Mouse (Mus musculus): Measurements from ENCODE around the gene Tacc2. TPM values are rescaled to one million over a fixed set of nuclear protein-coding genes. Genes with fewer than 3 reads are reported as not detected.
A peak's percentile ranks its signal among the peaks of the same experiment; 100 is the strongest.

Tacc2 gene
- polyA plus RNA-seq, 1 experiment from 2014 or later: 43.2 TPM

DNA sequence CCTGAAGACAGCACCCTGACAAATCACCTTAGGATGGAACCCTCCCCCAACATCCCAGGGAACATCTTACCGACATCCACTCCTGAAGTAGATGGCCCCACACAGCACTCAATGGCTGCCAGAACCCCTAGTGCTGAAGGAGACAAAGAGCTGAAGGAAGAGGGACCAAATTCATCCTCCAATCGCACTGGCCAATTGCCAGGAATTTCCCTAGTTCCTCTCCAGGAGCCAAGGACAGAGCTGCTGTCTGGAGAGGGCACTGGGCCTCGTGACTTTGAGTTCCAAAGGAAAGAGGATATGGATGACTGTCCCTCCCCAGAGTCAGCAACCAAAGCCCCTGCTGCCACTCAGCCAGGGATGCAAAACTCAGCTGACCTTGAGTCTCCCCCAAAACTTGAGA lies 44.7 kb downstream of the Tacc2 start:
- Histone ChIP-seq H3K9ac (no peak overlapping the region), H3K27ac (no peak overlapping the region), H3K4me3 (no peak overlapping the region), H3K4me2 (no peak overlapping the region), H3K27me3 (peaks cover 5% of the 10 kb centered on the region; the same call in 1 of the 2 replicates), H3K4me1 (replicated peaks) (peaks cover 23% of the 10 kb centered on the region), H3K9me3 (replicated peaks) (no peaks in the 10 kb centered on the region), H3K36me3 (no peaks in the 10 kb centered on the region)
- ATAC-seq (replicated peaks; ENCODE audit: insufficient number of reproducible peaks, insufficient read depth, low FRiP score, low read depth): no peak
- WGBS: 39% methylated on average over 3 of the region's 3 CpGs

DNA sequence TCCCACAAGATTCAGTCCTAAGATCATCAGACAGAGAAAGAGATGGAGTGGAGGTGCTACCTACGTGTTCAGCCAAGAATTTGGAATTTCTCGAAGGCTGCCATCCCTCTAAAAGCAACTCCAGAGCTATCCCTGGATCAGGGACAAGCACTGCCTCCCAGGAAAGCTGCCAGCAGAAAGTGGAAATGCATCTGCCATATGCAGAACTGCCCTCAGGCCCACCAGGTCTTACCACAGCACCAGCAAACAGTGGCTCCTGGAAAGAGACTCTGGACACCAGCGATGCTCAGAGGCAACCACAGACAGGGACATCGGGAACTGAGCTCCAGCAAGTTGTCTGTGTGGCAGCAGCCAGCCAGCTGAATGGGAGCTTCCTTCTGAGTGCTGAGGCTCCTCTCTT lies 45.1 kb downstream of the Tacc2 start:
- Histone ChIP-seq H3K4me1 (replicated peaks) (peaks cover 23% of the 10 kb centered on the region), H3K36me3 (no peaks in the 10 kb centered on the region), H3K9ac (no peak overlapping the region), H3K9me3 (replicated peaks) (no peaks in the 10 kb centered on the region), H3K27me3 (peaks cover 5% of the 10 kb centered on the region; the same call in 1 of the 2 replicates), H3K27ac (no peak overlapping the region), H3K4me2 (no peak overlapping the region), H3K4me3 (no peak overlapping the region)
- WGBS: 68% methylated on average over 4 of the region's 4 CpGs
- no peak for ATAC-seq (replicated peaks; ENCODE audit: insufficient number of reproducible peaks, insufficient read depth, low FRiP score, low read depth)

DNA sequence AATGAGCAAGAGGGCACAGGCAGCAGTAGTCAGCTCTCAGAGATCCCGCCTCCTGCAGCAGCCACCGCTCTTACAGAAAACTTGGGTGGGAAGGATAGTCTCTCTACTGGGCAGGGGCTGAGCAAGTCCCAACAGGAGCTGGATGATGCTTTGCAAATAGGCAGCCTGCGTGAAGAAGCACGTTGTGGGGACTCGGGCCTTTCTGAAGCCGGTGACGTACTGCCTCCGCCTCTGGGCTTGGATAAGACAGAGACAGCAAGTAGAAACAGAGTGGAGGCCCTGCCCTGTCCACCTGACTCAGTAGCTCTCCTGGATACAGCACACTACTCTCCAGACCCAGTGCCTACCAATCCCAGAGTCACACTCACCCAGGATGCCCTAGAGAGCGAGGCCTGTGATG lies 47.1 kb downstream of the Tacc2 start:
- H3K4me1 ChIP-seq (replicated peaks): peaks cover 34% of the 10 kb centered on the region
- H3K27me3 ChIP-seq: peaks cover 5% of the 10 kb centered on the region; the same call in 1 of the 2 replicates
- WGBS: 92% methylated on average over 9 of the region's 9 CpGs
- ATAC-seq (replicated peaks; ENCODE audit: insufficient number of reproducible peaks, insufficient read depth, low FRiP score, low read depth): no peak
- no peaks in the 10 kb centered on the region for H3K9me3 ChIP-seq (replicated peaks)
- H3K9ac ChIP-seq: no peak overlapping the region
- no peak overlapping the region for H3K4me3 ChIP-seq
- H3K4me2 ChIP-seq: no peak overlapping the region
- no peak overlapping the region for H3K27ac ChIP-seq
- no peaks in the 10 kb centered on the region for H3K36me3 ChIP-seq

DNA sequence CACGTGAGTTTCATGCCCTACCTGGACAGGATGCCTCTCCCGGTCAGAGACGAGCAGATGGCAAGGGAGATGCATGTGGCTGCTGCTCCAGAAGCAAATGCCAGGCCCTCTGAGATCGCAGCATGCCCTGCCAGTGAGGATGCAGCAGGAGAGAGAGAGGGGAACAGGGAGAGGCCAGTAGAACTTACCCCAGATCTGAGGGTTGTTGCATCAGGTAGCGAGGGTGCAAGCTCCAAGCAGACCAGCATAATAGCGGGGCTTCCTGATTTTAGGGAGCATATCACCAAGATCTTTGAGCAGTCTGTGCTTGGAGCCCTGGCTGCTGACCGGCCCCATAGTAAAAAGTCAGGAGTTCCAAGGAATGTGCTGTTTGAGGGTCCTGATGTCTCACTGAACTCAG lies 48.1 kb downstream of the Tacc2 start:
- H3K4me1 ChIP-seq (replicated peaks): peaks cover 39% of the 10 kb centered on the region
- 87% methylated on average over 7 of the region's 7 CpGs for WGBS
- no peak overlapping the region for H3K4me3 ChIP-seq
- H3K27me3 ChIP-seq: peaks cover 5% of the 10 kb centered on the region; the same call in 1 of the 2 replicates
- ATAC-seq (replicated peaks; ENCODE audit: insufficient number of reproducible peaks, insufficient read depth, low FRiP score, low read depth): no peak
- 0 out of 2 replicates have a peak overlapping the region, but pooled peaks have one; percentile 7 for H3K9ac ChIP-seq
- no peaks in the 10 kb centered on the region for H3K9me3 ChIP-seq (replicated peaks)
- peak overlapping the region; percentile 15; the same call in 1 of the 2 replicates for H3K4me2 ChIP-seq
- no peaks in the 10 kb centered on the region for H3K36me3 ChIP-seq
- no peak overlapping the region for H3K27ac ChIP-seq

DNA sequence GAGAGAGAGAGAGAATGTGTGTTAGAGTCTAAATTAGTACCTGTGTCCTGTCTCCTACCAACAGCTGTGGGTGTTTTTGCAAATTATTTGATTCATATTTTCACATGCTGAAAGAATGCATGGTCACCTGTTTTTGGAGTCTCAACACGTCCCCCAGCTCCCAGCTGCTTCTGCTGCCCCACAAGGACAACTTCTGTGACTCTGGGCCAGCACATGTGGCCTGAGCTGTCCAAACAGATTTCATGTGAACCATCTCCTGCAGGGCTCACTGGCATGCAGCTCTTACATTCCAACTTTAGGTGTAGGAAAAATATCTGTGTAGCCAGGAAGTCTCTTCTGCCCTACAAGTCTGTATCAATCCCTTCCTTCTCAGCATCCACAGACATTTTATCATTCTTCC lies 51.4 kb downstream of the Tacc2 start:
- 10% methylated on average over 1 of the region's 1 CpGs for WGBS
- peaks cover 5% of the 10 kb centered on the region; the same call in 1 of the 2 replicates for H3K27me3 ChIP-seq
- H3K4me1 ChIP-seq (replicated peaks): peaks cover 44% of the 10 kb centered on the region
- no peak for ATAC-seq (replicated peaks; ENCODE audit: insufficient number of reproducible peaks, insufficient read depth, low FRiP score, low read depth)
- peak overlapping the region; percentile 71 for H3K27ac ChIP-seq
- no peak overlapping the region for H3K4me3 ChIP-seq
- H3K9ac ChIP-seq: no peak overlapping the region
- no peaks in the 10 kb centered on the region for H3K36me3 ChIP-seq
- no peak overlapping the region for H3K4me2 ChIP-seq
- no peaks in the 10 kb centered on the region for H3K9me3 ChIP-seq (replicated peaks)

DNA sequence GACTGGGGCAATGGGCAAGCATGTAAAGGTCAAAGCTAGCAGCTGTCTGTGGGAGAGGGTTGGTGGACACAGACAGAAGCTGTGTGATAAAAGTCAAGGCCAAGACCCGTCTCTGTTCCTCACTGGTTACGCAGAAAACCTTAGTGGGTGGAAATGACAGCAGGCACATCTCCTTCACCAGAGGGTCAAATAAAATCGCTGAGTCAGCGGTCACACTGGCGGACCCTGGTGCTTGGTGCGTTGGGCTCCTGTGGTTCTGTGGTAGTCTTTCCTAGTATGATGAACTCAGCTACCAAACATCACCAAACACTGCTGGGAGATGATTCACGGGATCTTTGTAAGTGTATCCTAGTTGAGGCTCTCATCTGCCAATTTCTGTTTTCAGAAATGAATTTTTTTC lies 52.8 kb downstream of the Tacc2 start:
- WGBS: 89% methylated on average over 7 of the region's 7 CpGs
- no peaks in the 10 kb centered on the region for H3K27me3 ChIP-seq
- no peak overlapping the region for H3K4me2 ChIP-seq
- H3K4me1 ChIP-seq (replicated peaks): peaks cover 49% of the 10 kb centered on the region
- H3K9me3 ChIP-seq (replicated peaks): no peaks in the 10 kb centered on the region
- no peak overlapping the region for H3K9ac ChIP-seq
- no peaks in the 10 kb centered on the region for H3K36me3 ChIP-seq
- ATAC-seq (replicated peaks; ENCODE audit: insufficient number of reproducible peaks, insufficient read depth, low FRiP score, low read depth): no peak
- H3K4me3 ChIP-seq: no peak overlapping the region
- H3K27ac ChIP-seq: no peak overlapping the region

DNA sequence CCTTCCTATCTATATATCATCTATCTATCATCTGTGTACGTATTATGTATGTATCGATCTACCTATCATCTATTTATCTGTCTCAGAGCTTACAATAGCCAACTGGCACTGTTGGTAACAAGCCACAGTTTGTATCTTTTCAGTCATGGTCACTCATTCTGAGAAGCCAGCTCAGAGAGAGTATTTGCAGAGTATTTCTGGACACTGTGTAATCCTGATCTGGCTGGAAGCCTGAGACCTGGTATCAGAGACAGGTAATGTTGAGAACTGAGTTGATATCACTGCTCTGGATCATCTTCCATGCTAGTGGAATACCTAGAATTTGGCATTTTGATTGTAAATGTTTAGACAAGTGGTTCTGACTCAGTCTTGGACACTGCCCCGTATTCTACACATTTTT lies 53.7 kb downstream of the Tacc2 start:
- no peaks in the 10 kb centered on the region for H3K9me3 ChIP-seq (replicated peaks)
- H3K27ac ChIP-seq: no peak overlapping the region
- no peaks in the 10 kb centered on the region for H3K36me3 ChIP-seq
- no peak overlapping the region for H3K4me3 ChIP-seq
- H3K4me2 ChIP-seq: no peak overlapping the region
- 88% methylated on average over 3 of the region's 3 CpGs for WGBS
- peaks cover 49% of the 10 kb centered on the region for H3K4me1 ChIP-seq (replicated peaks)
- no peaks in the 10 kb centered on the region for H3K27me3 ChIP-seq
- H3K9ac ChIP-seq: no peak overlapping the region
- no peak for ATAC-seq (replicated peaks; ENCODE audit: insufficient number of reproducible peaks, insufficient read depth, low FRiP score, low read depth)

DNA sequence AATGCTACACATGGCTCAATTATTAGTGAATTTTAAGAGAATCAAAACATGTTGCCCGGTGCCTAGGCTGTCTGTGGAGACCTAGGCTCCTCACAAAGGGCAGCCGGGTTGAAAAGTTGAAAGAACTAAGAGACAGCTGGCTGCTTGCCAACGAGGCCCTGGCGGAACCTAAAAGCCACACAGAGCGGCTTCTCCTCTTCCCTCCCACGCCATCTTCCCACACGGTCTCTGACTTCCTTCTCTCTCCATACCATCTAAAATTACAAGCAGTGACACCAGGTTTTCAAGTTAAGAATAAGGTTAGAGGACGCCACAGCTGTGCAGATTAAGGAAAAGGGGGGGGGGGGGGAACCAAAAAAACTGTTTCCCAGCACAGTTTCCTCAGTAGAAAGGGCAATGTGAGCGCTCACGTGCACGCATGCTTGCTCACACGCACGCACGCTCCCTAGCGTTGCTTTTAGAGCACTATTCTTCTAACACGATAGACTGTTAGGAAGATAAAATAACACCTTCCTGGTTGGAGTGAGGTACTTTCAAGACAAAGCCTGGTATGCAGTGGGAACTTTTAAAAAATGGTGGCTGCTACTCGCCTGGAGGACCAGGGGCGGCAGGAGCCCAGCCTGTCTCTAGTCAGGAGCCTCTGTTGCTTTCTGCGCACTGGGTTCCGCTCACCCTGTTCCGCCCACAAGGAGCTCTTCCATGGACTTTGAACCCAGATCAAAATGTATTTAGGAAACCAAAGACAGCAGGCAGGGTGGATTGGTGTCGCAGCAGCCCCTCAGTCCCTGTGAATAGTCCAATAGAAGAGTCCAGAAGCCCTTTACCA lies 54.5 kb downstream of the Tacc2 start:
- H3K36me3 ChIP-seq: no peaks in the 10 kb centered on the region
- H3K4me1 ChIP-seq (replicated peaks): peaks cover 47% of the 10 kb centered on the region
- 50% methylated on average over 22 of the region's 22 CpGs for WGBS
- ATAC-seq (replicated peaks; ENCODE audit: insufficient number of reproducible peaks, insufficient read depth, low FRiP score, low read depth): no peak
- no peaks in the 10 kb centered on the region for H3K9me3 ChIP-seq (replicated peaks)
- no peak overlapping the region for H3K4me3 ChIP-seq
- H3K27me3 ChIP-seq: no peaks in the 10 kb centered on the region
- H3K4me2 ChIP-seq: 0 out of 2 replicates have a peak overlapping the region, but pooled peaks have one; percentile 18
- H3K9ac ChIP-seq: no peak overlapping the region
- peak overlapping the region; percentile 50 for H3K27ac ChIP-seq

DNA sequence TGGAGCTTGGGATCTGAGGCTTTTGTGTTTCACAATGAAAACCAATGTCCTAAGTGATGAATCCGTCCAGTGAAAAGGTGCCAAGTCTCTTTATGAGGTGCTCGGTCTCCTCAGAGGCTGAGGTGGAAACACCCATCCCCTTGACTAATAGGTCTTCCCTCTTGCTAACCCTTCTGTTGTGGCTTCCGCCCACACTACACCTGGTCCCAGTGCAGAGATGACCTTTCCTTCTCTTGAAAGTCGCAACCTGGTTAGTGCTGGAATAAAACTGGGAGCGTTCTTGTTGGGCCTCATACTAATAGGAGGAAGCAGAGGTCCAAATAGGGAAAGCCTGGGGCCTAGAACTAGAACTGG lies 55.1 kb downstream of the Tacc2 start:
- H3K4me3 ChIP-seq: no peak overlapping the region
- 96% methylated on average over 5 of the region's 5 CpGs for whole genome bisulfite sequencing
- no peak for ATAC-seq (replicated peaks; ENCODE audit: insufficient number of reproducible peaks, insufficient read depth, low FRiP score, low read depth)
- peaks cover 52% of the 10 kb centered on the region for H3K4me1 ChIP-seq (replicated peaks)
- H3K27ac ChIP-seq: peak overlapping the region; percentile 50; the same call in 1 of the 2 replicates
- H3K36me3 ChIP-seq: no peaks in the 10 kb centered on the region
- H3K9me3 ChIP-seq (replicated peaks): no peaks in the 10 kb centered on the region
- no peak overlapping the region for H3K9ac ChIP-seq
- no peak overlapping the region for H3K4me2 ChIP-seq
- no peaks in the 10 kb centered on the region for H3K27me3 ChIP-seq

DNA sequence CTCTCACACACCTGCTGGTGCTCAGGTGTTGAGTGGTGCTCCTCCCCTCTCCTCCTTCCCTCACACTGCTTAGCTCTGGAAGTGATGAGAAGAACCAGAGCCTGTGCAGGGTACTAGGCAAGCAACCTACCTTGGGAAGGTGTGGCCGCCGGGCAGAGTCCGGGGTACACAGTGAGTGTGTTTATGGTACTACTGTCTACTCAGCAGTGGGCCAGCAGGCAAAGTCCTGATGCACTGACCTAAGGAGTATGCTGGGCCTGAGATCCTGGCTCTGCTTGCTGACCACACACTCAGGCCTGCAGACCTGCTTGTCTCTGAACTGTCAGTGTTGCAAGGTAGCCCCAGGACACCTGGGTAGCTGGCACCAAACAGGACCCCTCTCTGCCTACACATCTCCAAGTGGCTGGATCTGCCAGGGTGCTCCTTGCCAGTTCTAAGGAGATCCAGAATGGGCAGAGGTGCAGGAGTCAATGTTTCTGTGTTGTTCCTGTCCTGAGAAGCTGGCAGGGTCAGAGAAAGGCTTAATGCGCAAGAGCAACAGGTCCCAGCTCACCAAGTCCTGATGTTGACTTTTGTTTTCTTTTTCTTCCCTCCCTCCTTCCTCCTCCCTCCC lies 57.1 kb downstream of the Tacc2 start:
- Histone ChIP-seq H3K27me3 (no peaks in the 10 kb centered on the region), H3K9ac (no peak overlapping the region), H3K4me1 (replicated peaks) (peaks cover 44% of the 10 kb centered on the region), H3K27ac (no peak overlapping the region), H3K36me3 (no peaks in the 10 kb centered on the region), H3K4me2 (no peak overlapping the region), H3K4me3 (no peak overlapping the region), H3K9me3 (replicated peaks) (no peaks in the 10 kb centered on the region)
- WGBS: 95% methylated on average over 4 of the region's 4 CpGs
- ATAC-seq (replicated peaks; ENCODE audit: insufficient number of reproducible peaks, insufficient read depth, low FRiP score, low read depth): no peak

DNA sequence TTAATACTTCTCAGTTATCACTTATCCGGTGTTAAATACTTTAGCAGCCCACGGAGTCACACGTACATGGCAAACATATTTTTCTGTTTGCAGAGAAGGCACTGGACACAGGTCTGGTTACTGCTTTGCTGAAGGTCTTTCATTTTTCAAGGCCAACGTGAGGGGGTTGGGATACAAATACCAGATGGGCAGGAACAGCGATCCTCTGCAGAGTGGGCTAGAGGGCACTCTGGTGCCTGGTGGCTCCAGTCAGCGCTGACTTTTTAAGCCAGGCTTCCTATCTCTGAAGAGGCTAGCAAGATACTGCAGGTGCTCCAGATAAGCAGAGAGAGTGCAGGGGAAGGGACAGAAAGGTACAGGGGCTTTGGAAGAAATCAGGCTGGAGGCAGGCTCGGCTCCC lies 58.0 kb downstream of the Tacc2 start:
- 31% methylated on average over 7 of the region's 7 CpGs for WGBS
- ATAC-seq (replicated peaks; ENCODE audit: insufficient number of reproducible peaks, insufficient read depth, low FRiP score, low read depth): no peak; the same call in 1 of the 2 replicates
- Histone ChIP-seq H3K36me3 (no peaks in the 10 kb centered on the region), H3K4me1 (replicated peaks) (peaks cover 43% of the 10 kb centered on the region), H3K27me3 (no peaks in the 10 kb centered on the region), H3K4me3 (no peak overlapping the region), H3K9me3 (replicated peaks) (no peaks in the 10 kb centered on the region), H3K9ac (no peak overlapping the region), H3K27ac (no peak overlapping the region), H3K4me2 (no peak overlapping the region; the same call in 1 of the 2 replicates)
